Mouse (Mus musculus): ENCODE results near the gene Stoml1. TPM values are rescaled to one million over a fixed set of nuclear protein-coding genes. Genes with fewer than 3 reads are reported as not detected.
A peak's percentile ranks its signal among the peaks of the same experiment; 100 is the strongest.

The Stoml1 gene
- polyA plus RNA-seq, 1 experiment from 2014 or later: 20.1 TPM

- Histone ChIP-seq H3K9ac (replicated peaks; ENCODE audit: low read length) (no peak overlapping the region), H3K4me2 (ENCODE audit: low read depth, low read length) (no peak overlapping the region), H3K27me3 (ENCODE audit: control insufficient read depth, insufficient read depth, low read length) (no peaks in the 10 kb centered on the region), H3K4me3 (ENCODE audit: low read depth, low read length) (no peak overlapping the region), H3K36me3 (replicated peaks; ENCODE audit: control insufficient read depth, insufficient read depth, low read depth, low read length) (no peaks in the 10 kb centered on the region), H3K4me1 (ENCODE audit: control insufficient read depth, insufficient read depth, low read length) (no peaks in the 10 kb centered on the region), H3K27ac (replicated peaks; ENCODE audit: low read depth, low read length) (no peak overlapping the region), H3K9me3 (replicated peaks; ENCODE audit: control insufficient read depth, low read length) (no peaks in the 10 kb centered on the region)
- 28% methylated on average over 5 of the region's 5 CpGs for whole genome bisulfite sequencing
- ATAC-seq (replicated peaks; ENCODE audit: insufficient number of reproducible peaks, low FRiP score, low TSS enrichment, low read depth): no peak
- DNase-seq (ENCODE audit: low spot score): no peak
Measured at GRCm38 (mm10) chr9:58213865-58214264, 39.1 kb upstream of the Stoml1 start.

GRCm38 (mm10) chr9:58214519-58215180 lies 38.3 kb upstream of the Stoml1 start:
- DNase-seq (ENCODE audit: low spot score): no peak
- peak; percentile 25; the same call in 1 of the 2 replicates for ATAC-seq (replicated peaks; ENCODE audit: insufficient number of reproducible peaks, low FRiP score, low TSS enrichment, low read depth)
- WGBS: 57% methylated on average over 8 of the region's 8 CpGs

GRCm38 (mm10) chr9:58216402-58216801 lies 36.6 kb upstream of the Stoml1 start:
- Histone ChIP-seq H3K27me3 (ENCODE audit: control insufficient read depth, insufficient read depth, low read length) (no peaks in the 10 kb centered on the region), H3K9me3 (replicated peaks; ENCODE audit: control insufficient read depth, low read length) (no peaks in the 10 kb centered on the region), H3K4me1 (ENCODE audit: control insufficient read depth, insufficient read depth, low read length) (no peaks in the 10 kb centered on the region), H3K36me3 (replicated peaks; ENCODE audit: control insufficient read depth, insufficient read depth, low read depth, low read length) (peaks cover 3% of the 10 kb centered on the region; the same call in 1 of the 2 replicates), H3K4me2 (ENCODE audit: low read depth, low read length) (no peak overlapping the region), H3K9ac (replicated peaks; ENCODE audit: low read length) (no peak overlapping the region), H3K4me3 (ENCODE audit: low read depth, low read length) (no peak overlapping the region), H3K27ac (replicated peaks; ENCODE audit: low read depth, low read length) (no peak overlapping the region)
- DNase-seq (ENCODE audit: low spot score) (peak; percentile 63), ATAC-seq (replicated peaks; ENCODE audit: insufficient number of reproducible peaks, low FRiP score, low TSS enrichment, low read depth) (no peak)
- WGBS: 48% methylated on average over 6 of the region's 6 CpGs

More at GRCm38 (mm10) chr9:58214519-58215180, 38.3 kb upstream of the Stoml1 start:
- Histone ChIP-seq H3K4me3 (ENCODE audit: low read depth, low read length) (no peak overlapping the region), H3K4me1 (ENCODE audit: control insufficient read depth, insufficient read depth, low read length) (no peaks in the 10 kb centered on the region), H3K27me3 (ENCODE audit: control insufficient read depth, insufficient read depth, low read length) (no peaks in the 10 kb centered on the region), H3K36me3 (replicated peaks; ENCODE audit: control insufficient read depth, insufficient read depth, low read depth, low read length) (peaks cover 3% of the 10 kb centered on the region; the same call in 1 of the 2 replicates), H3K27ac (replicated peaks; ENCODE audit: low read depth, low read length) (no peak overlapping the region), H3K4me2 (ENCODE audit: low read depth, low read length) (no peak overlapping the region), H3K9ac (replicated peaks; ENCODE audit: low read length) (no peak overlapping the region; the same call in 1 of the 2 replicates), H3K9me3 (replicated peaks; ENCODE audit: control insufficient read depth, low read length) (no peaks in the 10 kb centered on the region)

- H3K4me1 ChIP-seq (ENCODE audit: control insufficient read depth, insufficient read depth, low read length): no peaks in the 10 kb centered on the region
- no peak overlapping the region for H3K4me3 ChIP-seq (ENCODE audit: low read depth, low read length)
- 90% methylated on average over 3 of the region's 3 CpGs for WGBS
- no peaks in the 10 kb centered on the region for H3K9me3 ChIP-seq (replicated peaks; ENCODE audit: control insufficient read depth, low read length)
- H3K36me3 ChIP-seq (replicated peaks; ENCODE audit: control insufficient read depth, insufficient read depth, low read depth, low read length): peaks cover 3% of the 10 kb centered on the region; the same call in 1 of the 2 replicates
- ATAC-seq (replicated peaks; ENCODE audit: insufficient number of reproducible peaks, low FRiP score, low TSS enrichment, low read depth): no peak
- no peak for DNase-seq (ENCODE audit: low spot score)
- no peaks in the 10 kb centered on the region for H3K27me3 ChIP-seq (ENCODE audit: control insufficient read depth, insufficient read depth, low read length)
- no peak overlapping the region for H3K27ac ChIP-seq (replicated peaks; ENCODE audit: low read depth, low read length)
- no peak overlapping the region for H3K4me2 ChIP-seq (ENCODE audit: low read depth, low read length)
- no peak overlapping the region for H3K9ac ChIP-seq (replicated peaks; ENCODE audit: low read length)
Measured at GRCm38 (mm10) chr9:58218539-58218938, 34.4 kb upstream of the Stoml1 start.

- ATAC-seq (replicated peaks; ENCODE audit: insufficient number of reproducible peaks, low FRiP score, low TSS enrichment, low read depth) (no peak), DNase-seq (ENCODE audit: low spot score) (peak; percentile 71)
- no peaks in the 10 kb centered on the region for H3K9me3 ChIP-seq (replicated peaks; ENCODE audit: control insufficient read depth, low read length)
- WGBS: 65% methylated on average over 24 of the region's 24 CpGs
- H3K36me3 ChIP-seq (replicated peaks; ENCODE audit: control insufficient read depth, insufficient read depth, low read depth, low read length): peaks cover 3% of the 10 kb centered on the region; the same call in 1 of the 2 replicates
- no peak overlapping the region for H3K9ac ChIP-seq (replicated peaks; ENCODE audit: low read length)
- no peak overlapping the region for H3K4me3 ChIP-seq (ENCODE audit: low read depth, low read length)
- no peak overlapping the region for H3K27ac ChIP-seq (replicated peaks; ENCODE audit: low read depth, low read length)
- no peak overlapping the region for H3K4me2 ChIP-seq (ENCODE audit: low read depth, low read length)
- H3K4me1 ChIP-seq (ENCODE audit: control insufficient read depth, insufficient read depth, low read length): no peaks in the 10 kb centered on the region
- no peaks in the 10 kb centered on the region for H3K27me3 ChIP-seq (ENCODE audit: control insufficient read depth, insufficient read depth, low read length)
Measured at GRCm38 (mm10) chr9:58220218-58220903, 32.6 kb upstream of the Stoml1 start.

GRCm38 (mm10) chr9:58224356-58224755 lies 28.6 kb upstream of the Stoml1 start:
- Histone ChIP-seq H3K4me3 (ENCODE audit: low read depth, low read length) (no peak overlapping the region), H3K4me2 (ENCODE audit: low read depth, low read length) (no peak overlapping the region), H3K9ac (replicated peaks; ENCODE audit: low read length) (no peak overlapping the region), H3K27me3 (ENCODE audit: control insufficient read depth, insufficient read depth, low read length) (no peaks in the 10 kb centered on the region), H3K36me3 (replicated peaks; ENCODE audit: control insufficient read depth, insufficient read depth, low read depth, low read length) (peaks cover 3% of the 10 kb centered on the region; the same call in 1 of the 2 replicates), H3K9me3 (replicated peaks; ENCODE audit: control insufficient read depth, low read length) (no peaks in the 10 kb centered on the region), H3K4me1 (ENCODE audit: control insufficient read depth, insufficient read depth, low read length) (no peaks in the 10 kb centered on the region), H3K27ac (replicated peaks; ENCODE audit: low read depth, low read length) (no peak overlapping the region)
- ATAC-seq (replicated peaks; ENCODE audit: insufficient number of reproducible peaks, low FRiP score, low TSS enrichment, low read depth) (no peak), DNase-seq (ENCODE audit: low spot score) (no peak)
- 88% methylated on average over 2 of the region's 2 CpGs for WGBS

- Histone ChIP-seq H3K36me3 (replicated peaks; ENCODE audit: control insufficient read depth, insufficient read depth, low read depth, low read length) (no peaks in the 10 kb centered on the region), H3K4me3 (ENCODE audit: low read depth, low read length) (no peak overlapping the region), H3K4me2 (ENCODE audit: low read depth, low read length) (no peak overlapping the region), H3K4me1 (ENCODE audit: control insufficient read depth, insufficient read depth, low read length) (no peaks in the 10 kb centered on the region), H3K9me3 (replicated peaks; ENCODE audit: control insufficient read depth, low read length) (no peaks in the 10 kb centered on the region), H3K9ac (replicated peaks; ENCODE audit: low read length) (no peak overlapping the region), H3K27ac (replicated peaks; ENCODE audit: low read depth, low read length) (no peak overlapping the region), H3K27me3 (ENCODE audit: control insufficient read depth, insufficient read depth, low read length) (no peaks in the 10 kb centered on the region)
- WGBS: 64% methylated on average over 9 of the region's 9 CpGs
- ATAC-seq (replicated peaks; ENCODE audit: insufficient number of reproducible peaks, low FRiP score, low TSS enrichment, low read depth) (no peak), DNase-seq (ENCODE audit: low spot score) (peak; percentile 50)
Measured at GRCm38 (mm10) chr9:58225915-58226913, 26.8 kb upstream of the Stoml1 start.
